Mouse (Mus musculus): Measurements from ENCODE around the gene Selenoh. TPM values are rescaled to one million over a fixed set of nuclear protein-coding genes. Genes with fewer than 3 reads are reported as not detected.

The Selenoh gene
- polyA plus RNA-seq, 2 experiments: 224 to 274 TPM

GRCm38 (mm10) chr2:84669828-84670568, 572 bp downstream of the Selenoh start:
- WGBS: 2% methylated on average over 39 of the region's 39 CpGs
- Histone ChIP-seq H3K27me3 (ENCODE audit: control insufficient read depth, insufficient read depth, low read length) (no peaks in the 10 kb centered on the region), H3K4me1 (ENCODE audit: control insufficient read depth, insufficient read depth, low read length) (peaks cover 7% of the 10 kb centered on the region), H3K27ac (replicated peaks; ENCODE audit: low read depth, low read length) (peak overlapping the region; percentile 92), H3K9me3 (ENCODE audit: control insufficient read depth, low read length) (no peaks in the 10 kb centered on the region), H3K4me3 (replicated peaks; ENCODE audit: low read length) (peak overlapping the region; percentile 99), H3K36me3 (ENCODE audit: control insufficient read depth, insufficient read depth, low read length) (peaks cover 34% of the 10 kb centered on the region), H3K9ac (ENCODE audit: low read depth, low read length, severe bottlenecking) (peak overlapping the region; percentile 92), H3K4me2 (replicated peaks; ENCODE audit: low read depth, low read length, severe bottlenecking) (peak overlapping the region; percentile 75)
- ATAC-seq (ENCODE audit: low FRiP score, low read depth): peak; percentile 66
- no peak for TF ChIP-seq POLR2A (IDR thresholded peaks at IDR 0.05; ENCODE audit: borderline replicate concordance, extremely low read depth, insufficient read depth, insufficient read length)
- DNase-seq (ENCODE audit: low spot score): peak; percentile 22

DNA sequence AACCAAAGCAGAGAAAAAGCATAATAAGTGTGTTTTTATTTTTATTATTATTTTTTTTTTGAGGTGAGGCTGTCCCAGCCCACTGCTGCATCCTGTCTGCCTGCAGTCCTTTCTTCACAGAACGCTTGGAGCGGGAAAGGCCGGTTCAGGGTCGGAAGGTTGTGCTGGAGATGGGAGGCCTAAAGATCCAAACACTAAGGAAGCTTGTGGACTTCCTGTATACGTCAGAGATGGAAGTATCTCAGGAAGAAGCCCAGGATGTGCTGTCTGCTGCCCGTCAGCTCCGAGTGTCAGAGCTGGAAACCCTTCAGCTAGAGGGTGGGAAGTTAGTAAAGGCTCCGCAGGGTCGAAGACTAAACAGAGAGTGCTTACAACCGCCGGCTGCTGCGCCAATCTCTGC, 4.5 kb downstream of the Selenoh start:
- H3K27me3 ChIP-seq (ENCODE audit: control insufficient read depth, insufficient read depth, low read length): no peaks in the 10 kb centered on the region
- H3K9ac ChIP-seq (ENCODE audit: low read depth, low read length, severe bottlenecking): no peak overlapping the region
- H3K4me2 ChIP-seq (replicated peaks; ENCODE audit: low read depth, low read length, severe bottlenecking): no peak overlapping the region
- peaks cover 7% of the 10 kb centered on the region for H3K4me1 ChIP-seq (ENCODE audit: control insufficient read depth, insufficient read depth, low read length)
- no peak overlapping the region for H3K27ac ChIP-seq (replicated peaks; ENCODE audit: low read depth, low read length)
- no peak for ATAC-seq (ENCODE audit: low FRiP score, low read depth)
- DNase-seq (ENCODE audit: low spot score): no peak
- peaks cover 10% of the 10 kb centered on the region; the same call in 1 of the 2 replicates for H3K36me3 ChIP-seq (ENCODE audit: control insufficient read depth, insufficient read depth, low read length)
- 69% methylated on average over 12 of the region's 12 CpGs for WGBS
- no peak overlapping the region for H3K4me3 ChIP-seq (replicated peaks; ENCODE audit: low read length)
- no peak for TF ChIP-seq POLR2A (IDR thresholded peaks at IDR 0.05; ENCODE audit: borderline replicate concordance, extremely low read depth, insufficient read depth, insufficient read length)
- H3K9me3 ChIP-seq (ENCODE audit: control insufficient read depth, low read length): no peaks in the 10 kb centered on the region

DNA sequence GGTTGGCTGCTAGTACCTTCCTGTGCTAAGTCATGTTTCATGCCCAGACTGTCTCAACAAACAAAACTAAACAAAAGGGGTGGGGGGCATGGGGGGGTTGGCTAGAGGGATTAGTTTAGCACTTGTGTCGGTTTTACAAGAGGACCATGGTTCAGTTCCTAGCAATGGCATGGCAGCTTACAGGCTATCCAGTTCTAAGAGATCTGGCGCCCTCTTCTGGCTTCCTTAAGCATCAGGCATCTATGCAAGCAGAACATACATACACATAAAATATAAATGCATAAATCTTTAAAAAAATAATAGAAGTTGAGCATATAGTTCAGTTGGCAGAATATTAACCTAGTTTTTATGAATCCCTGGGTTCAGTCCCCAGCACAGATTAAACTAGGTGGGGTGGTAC, 7.7 kb downstream of the Selenoh start:
- H3K9ac ChIP-seq (ENCODE audit: low read depth, low read length, severe bottlenecking): no peak overlapping the region

DNA sequence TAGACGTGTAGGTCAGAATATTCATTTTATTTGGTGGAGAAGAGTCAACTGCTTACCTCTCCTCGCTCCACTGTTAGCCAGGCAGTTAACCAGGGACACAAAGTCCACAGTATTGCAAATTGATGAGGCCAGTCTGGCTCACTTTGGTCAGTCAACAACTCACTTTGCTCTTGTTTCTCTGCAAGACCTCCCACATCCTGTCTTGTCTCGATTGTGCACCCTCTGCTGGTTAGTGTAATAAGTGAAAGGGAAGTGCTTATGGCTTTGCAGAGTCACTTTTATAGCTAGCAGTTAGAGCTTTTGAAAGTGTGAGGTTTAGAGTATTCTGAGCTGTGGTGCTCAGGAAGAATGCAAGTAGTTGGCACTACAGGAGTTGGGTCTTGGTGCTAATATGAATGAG, 10.3 kb downstream of the Selenoh start:
- no peak for TF ChIP-seq POLR2A (IDR thresholded peaks at IDR 0.05; ENCODE audit: borderline replicate concordance, extremely low read depth, insufficient read depth, insufficient read length)
- H3K27me3 ChIP-seq (ENCODE audit: control insufficient read depth, insufficient read depth, low read length): no peaks in the 10 kb centered on the region
- no peak overlapping the region for H3K27ac ChIP-seq (replicated peaks; ENCODE audit: low read depth, low read length)
- H3K4me1 ChIP-seq (ENCODE audit: control insufficient read depth, insufficient read depth, low read length): no peaks in the 10 kb centered on the region
- H3K9ac ChIP-seq (ENCODE audit: low read depth, low read length, severe bottlenecking): no peak overlapping the region
- H3K36me3 ChIP-seq (ENCODE audit: control insufficient read depth, insufficient read depth, low read length): no peaks in the 10 kb centered on the region
- ATAC-seq (ENCODE audit: low FRiP score, low read depth) (no peak), DNase-seq (ENCODE audit: low spot score) (no peak)
- 59% methylated on average over 3 of the region's 3 CpGs for WGBS
- no peak overlapping the region for H3K4me2 ChIP-seq (replicated peaks; ENCODE audit: low read depth, low read length, severe bottlenecking)
- no peaks in the 10 kb centered on the region for H3K9me3 ChIP-seq (ENCODE audit: control insufficient read depth, low read length)
- H3K4me3 ChIP-seq (replicated peaks; ENCODE audit: low read length): no peak overlapping the region

More for the DNA sequence above, 7.7 kb downstream of the Selenoh start:
- Histone ChIP-seq H3K9me3 (ENCODE audit: control insufficient read depth, low read length) (no peaks in the 10 kb centered on the region), H3K4me3 (replicated peaks; ENCODE audit: low read length) (no peak overlapping the region), H3K4me2 (replicated peaks; ENCODE audit: low read depth, low read length, severe bottlenecking) (no peak overlapping the region), H3K36me3 (ENCODE audit: control insufficient read depth, insufficient read depth, low read length) (no peaks in the 10 kb centered on the region), H3K27ac (replicated peaks; ENCODE audit: low read depth, low read length) (no peak overlapping the region), H3K27me3 (ENCODE audit: control insufficient read depth, insufficient read depth, low read length) (no peaks in the 10 kb centered on the region), H3K4me1 (ENCODE audit: control insufficient read depth, insufficient read depth, low read length) (no peaks in the 10 kb centered on the region)
- WGBS: 28% methylated on average over 2 of the region's 2 CpGs
- ATAC-seq (ENCODE audit: low FRiP score, low read depth) (no peak), DNase-seq (ENCODE audit: low spot score) (peak; percentile 65)
- TF ChIP-seq POLR2A (IDR thresholded peaks at IDR 0.05; ENCODE audit: borderline replicate concordance, extremely low read depth, insufficient read depth, insufficient read length): no peak

GRCm38 (mm10) chr2:84658806-84659205, 11.8 kb downstream of the Selenoh start, which contains the start of gene Btbd18:
Gene Btbd18, plus strand, starts transcription at chr2:84659079.
- no peak within 1 kb of the TSS for H3K9ac ChIP-seq (ENCODE audit: low read depth, low read length, severe bottlenecking)
- H3K4me3 ChIP-seq (replicated peaks; ENCODE audit: low read length): no peak within 1 kb of the TSS
- H3K36me3 ChIP-seq (ENCODE audit: control insufficient read depth, insufficient read depth, low read length): no peaks in the 10 kb centered on the region
- H3K27ac ChIP-seq (replicated peaks; ENCODE audit: low read depth, low read length): no peak within 1 kb of the TSS
- DNase-seq (ENCODE audit: low spot score) (no peak), ATAC-seq (ENCODE audit: low FRiP score, low read depth) (no peak)
- no peaks in the 10 kb centered on the region for H3K4me1 ChIP-seq (ENCODE audit: control insufficient read depth, insufficient read depth, low read length)
- H3K4me2 ChIP-seq (replicated peaks; ENCODE audit: low read depth, low read length, severe bottlenecking): no peak within 1 kb of the TSS
- TF ChIP-seq POLR2A (IDR thresholded peaks at IDR 0.05; ENCODE audit: borderline replicate concordance, extremely low read depth, insufficient read depth, insufficient read length): no peak
- no peaks in the 10 kb centered on the region for H3K27me3 ChIP-seq (ENCODE audit: control insufficient read depth, insufficient read depth, low read length)
- WGBS: 95% methylated on average over 32 of the region's 32 CpGs
- H3K9me3 ChIP-seq (ENCODE audit: control insufficient read depth, low read length): no peaks in the 10 kb centered on the region

Measured in limb, embryonic 14.5 days (tissue).